Mouse (Mus musculus) layer of hippocampus, adult 18-20 months (tissue): ENCODE measurements around the gene Ccdc32. TPM values are rescaled to one million over a fixed set of nuclear protein-coding genes. Genes with fewer than 3 reads are reported as not detected.

Experiments
- total RNA-seq, 2 experiments: library from RNA; stranded (reverse); gene quantifications; 2 replicates each; pipeline ENCODE4 v1.2.3; 2021

Ccdc32 gene
- total RNA-seq, 2 experiments from 2014 or later = 55.6 to 56.3 TPM

Other genes with a start within 250 kb of the Ccdc32 start
- 100 to 1,000 TPM; 261 to 266 TPM for gene Disp2, start 249.7 kb downstream of the Ccdc32 start, total RNA-seq
- 1 to 10 TPM; 1.1 TPM for gene Knstrn, start 215.4 kb downstream of the Ccdc32 start, total RNA-seq
- 100 to 1,000 TPM in 1 of 2 experiments, 10 to 100 TPM in 1; 94.5 to 101 TPM for gene Ivd, start 167.4 kb downstream of the Ccdc32 start, total RNA-seq
- gene Bahd1, start 129.0 kb downstream of the Ccdc32 start, total RNA-seq = 10 to 100 TPM; 65.2 to 68.1 TPM
- 1 to 10 TPM; 3.2 to 3.3 TPM for gene Chst14, start 102.9 kb downstream of the Ccdc32 start, total RNA-seq
- 1 to 10 TPM; 7.6 to 9.0 TPM for gene Rpusd2, start 5.4 kb upstream of the Ccdc32 start, total RNA-seq
- gene Knl1, start 17.7 kb upstream of the Ccdc32 start, total RNA-seq = under 1 TPM; 0.05 to 0.07 TPM
- gene Rad51, start 83.4 kb upstream of the Ccdc32 start, total RNA-seq = 1 to 10 TPM in 1 of 2 experiments, under 1 TPM in 1; 0.46 to 1.2 TPM
- gene Rmdn3, start 127.6 kb upstream of the Ccdc32 start, total RNA-seq = 10 to 100 TPM; 54.7 to 55.5 TPM
- under 1 TPM in 1 of 2 experiments, not detected in 1; 0.74 TPM for gene Gchfr, start 138.4 kb upstream of the Ccdc32 start, total RNA-seq
- gene Gm14137, start 145.1 kb upstream of the Ccdc32 start, total RNA-seq = not detected
- 10 to 100 TPM; 35.7 to 42.4 TPM for gene Zfyve19, start 179.2 kb upstream of the Ccdc32 start, total RNA-seq
- gene Dnajc17, start 179.4 kb upstream of the Ccdc32 start, total RNA-seq = 10 to 100 TPM; 17.3 to 17.6 TPM
- not detected for gene Ppp1r14d, start 200.5 kb upstream of the Ccdc32 start, total RNA-seq
- gene Spint1, start 208.0 kb upstream of the Ccdc32 start, total RNA-seq = 1 to 10 TPM; 2.0 to 2.3 TPM
- gene Rhov, start 241.9 kb upstream of the Ccdc32 start, total RNA-seq = 1 to 10 TPM; 7.5 to 7.9 TPM